Mouse (Mus musculus) heart, postnatal 25 days (tissue): ENCODE data around the gene C1qtnf1. TPM values are rescaled to one million over a fixed set of nuclear protein-coding genes. Genes with fewer than 3 reads are reported as not detected.

Experiments
- DNase-seq: peaks from one replicate; pipeline ENCODE4 v3.0.0; 2022; ENCODE audit warnings: low spot score
- intact Hi-C: fragments of 180-260 bp; cut with DNase I; formaldehyde crosslinking; loops from one replicate; pipeline ENCODE4 v1.15.1; 2025
- total RNA-seq, 2 experiments: library from RNA; stranded (reverse); gene quantifications; 2 replicates each; pipeline ENCODE4 v1.2.3; 2021

C1qtnf1 gene
- total RNA-seq, 2 experiments from 2014 or later: 17.7 to 31.0 TPM

- intact Hi-C loops: no loop called here
- no peak for DNase-seq
Measured at GRCm38 (mm10) chr11:118459536-118459935, 31.5 kb downstream of the C1qtnf1 start.

DNA sequence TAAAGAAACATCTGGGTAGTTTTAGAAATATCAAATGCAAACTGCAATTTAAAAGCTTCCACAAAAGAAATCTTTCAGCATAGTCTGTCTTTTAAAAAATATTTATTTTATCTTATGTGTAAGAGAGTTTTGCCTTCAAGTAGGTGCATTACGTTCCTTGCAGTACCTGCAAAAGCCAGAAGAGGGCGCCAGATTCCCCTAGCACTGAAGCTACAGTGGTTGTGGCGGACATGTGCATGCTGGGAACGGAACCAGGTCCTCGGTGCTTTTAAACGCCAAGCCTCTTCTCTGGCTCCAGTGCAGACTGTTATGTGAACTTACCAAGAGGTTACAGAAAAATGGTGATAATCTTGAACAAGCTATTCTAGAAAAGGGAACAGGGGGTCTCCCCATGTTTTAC is 32.3 kb downstream of the C1qtnf1 start:
- no peak for DNase-seq
- intact Hi-C loops: no loop called here

- intact Hi-C loops: no loop called here
- DNase-seq: no peak
Measured at GRCm38 (mm10) chr11:118467441-118468035, 39.5 kb downstream of the C1qtnf1 start.

- DNase-seq: no peak
- intact Hi-C loops: no loop called here
Measured at GRCm38 (mm10) chr11:118469509-118470160, 41.6 kb downstream of the C1qtnf1 start.

DNA sequence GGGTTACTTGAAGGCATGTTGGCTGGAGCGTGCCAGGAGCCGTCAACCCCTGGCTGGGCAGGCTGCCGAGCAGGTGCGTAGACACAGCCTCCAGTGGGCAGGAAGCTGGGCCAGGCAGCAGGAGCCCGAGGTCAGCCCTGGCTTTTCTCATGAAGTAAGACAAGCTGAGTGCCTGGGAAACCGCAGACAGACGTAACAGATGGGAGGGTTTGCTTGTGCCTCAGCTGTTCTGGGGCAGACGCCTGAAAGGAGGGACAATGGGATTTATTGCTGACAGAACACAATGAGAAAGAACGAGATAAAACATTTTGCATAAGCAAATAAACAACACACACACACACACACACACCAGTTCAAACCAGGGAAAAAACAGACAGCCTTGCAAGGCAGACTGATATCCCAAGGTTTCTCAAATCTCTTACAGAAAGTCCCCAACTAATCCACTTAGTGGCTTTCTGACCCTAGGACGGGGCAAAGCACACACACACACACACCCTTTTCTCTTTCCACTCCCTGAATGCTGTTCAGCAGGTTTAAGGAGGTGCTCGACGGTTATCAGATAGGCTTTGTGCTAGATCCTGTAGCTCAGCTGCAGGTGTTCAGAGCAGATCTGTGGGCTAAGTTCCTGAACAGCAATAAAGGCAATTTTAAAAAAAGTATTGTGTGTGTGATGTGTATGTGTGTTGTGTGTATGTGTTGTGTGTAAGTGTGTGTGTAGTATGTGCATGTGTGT is 42.4 kb downstream of the C1qtnf1 start:
- intact Hi-C loops: no loop called here
- DNase-seq: no peak

DNA sequence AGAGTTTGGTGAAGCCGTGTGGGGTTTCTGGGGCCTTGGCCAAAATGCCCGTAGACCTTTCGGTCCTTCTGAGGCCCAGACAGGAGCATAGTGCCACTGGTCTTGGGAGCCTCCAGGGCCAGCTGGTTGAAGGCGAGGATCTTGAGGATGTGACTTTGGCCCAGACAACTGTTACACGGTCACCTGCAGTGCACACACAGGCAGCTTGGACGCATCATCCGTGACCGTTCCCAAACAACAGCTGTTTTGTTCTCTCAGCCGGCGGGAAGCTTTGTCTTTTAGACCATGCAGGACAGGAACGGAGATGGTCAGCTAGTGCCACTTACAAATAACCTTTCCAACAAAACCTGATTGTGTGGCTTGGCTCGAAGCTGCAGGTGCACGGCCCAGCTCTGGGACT is 43.7 kb downstream of the C1qtnf1 start:
- intact Hi-C loops: no loop called here
- DNase-seq: no peak

- no peak for DNase-seq
- intact Hi-C loops: no loop called here
Measured at GRCm38 (mm10) chr11:118473161-118473560, 45.2 kb downstream of the C1qtnf1 start.

- DNase-seq: no peak
- intact Hi-C loops: no loop called here
Measured at GRCm38 (mm10) chr11:118473842-118474500, 46.0 kb downstream of the C1qtnf1 start.

DNA sequence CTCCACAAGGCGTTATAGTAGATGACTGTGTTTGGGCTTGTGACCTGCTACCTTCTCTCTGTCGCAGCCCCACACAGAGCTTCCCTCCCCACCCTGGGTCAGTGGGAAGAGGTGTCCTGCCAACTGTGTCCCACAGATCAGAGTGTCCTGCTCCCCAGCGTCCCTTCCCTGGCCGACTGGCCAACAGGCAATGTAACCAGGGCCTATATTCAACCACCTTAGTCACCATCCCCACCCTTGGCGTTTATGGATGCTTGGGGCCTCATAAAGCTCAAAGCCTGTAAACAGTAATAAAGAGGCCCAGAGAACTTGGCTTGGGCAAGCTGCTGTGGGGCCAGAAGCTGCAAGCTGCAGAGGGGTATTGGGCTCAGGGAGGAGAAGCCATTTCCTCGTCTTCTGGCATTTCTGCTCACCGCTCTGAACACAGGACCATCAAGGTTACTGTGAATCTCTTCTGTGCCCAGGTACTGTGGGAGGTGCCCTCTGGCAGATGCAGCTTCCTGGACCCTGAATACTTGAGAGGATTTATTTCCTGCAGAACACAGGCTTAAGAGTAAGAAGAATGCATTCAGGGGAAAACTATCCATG is 47.6 kb downstream of the C1qtnf1 start:
- intact Hi-C loops: no loop called here
- no peak for DNase-seq

DNA sequence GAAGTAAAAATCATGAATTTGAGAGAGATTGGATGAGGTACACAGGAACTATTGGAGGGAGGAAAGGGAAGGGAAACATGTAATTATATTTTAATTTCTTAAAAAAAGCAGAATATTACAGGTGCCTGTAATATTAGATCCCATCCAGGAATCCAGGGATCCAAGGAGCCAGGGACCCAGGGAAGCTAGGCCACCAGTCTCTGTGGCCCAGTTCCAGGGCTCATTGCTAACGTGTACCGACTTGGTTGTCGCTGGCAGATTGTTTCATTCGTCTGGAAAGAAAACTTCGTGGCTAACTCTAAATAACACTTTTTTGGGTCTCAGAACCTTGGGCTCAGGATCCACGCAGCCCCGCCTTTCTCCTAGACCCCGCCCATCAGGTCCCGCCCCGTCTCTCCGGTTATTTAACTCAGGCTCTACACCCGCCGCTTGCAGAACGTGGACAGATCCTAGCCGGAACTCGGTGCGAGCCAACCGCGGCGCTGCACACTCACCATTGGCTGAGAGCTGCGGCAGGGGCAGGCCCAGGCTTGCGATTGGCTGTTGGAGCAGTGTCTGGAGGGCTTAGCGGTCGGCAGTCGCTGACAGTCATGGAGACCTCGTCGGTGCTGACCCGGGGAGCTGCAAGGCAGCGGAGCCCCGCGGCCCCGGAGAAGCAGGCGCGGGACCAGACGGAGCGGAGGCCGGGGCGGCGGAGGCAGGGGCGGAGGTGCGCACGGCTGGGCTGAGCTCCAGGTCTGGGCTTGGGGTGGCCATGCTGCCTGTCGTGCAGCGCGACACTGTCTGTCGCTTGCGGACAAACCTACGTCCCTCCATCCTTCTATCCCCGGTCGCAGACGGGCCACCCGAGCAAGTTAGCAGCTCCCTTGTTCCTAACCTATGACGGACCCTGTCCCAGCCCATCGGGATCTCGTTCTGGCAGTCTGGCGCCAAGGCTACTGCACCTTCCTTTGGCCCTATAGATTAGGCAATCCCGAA is 48.7 kb downstream of the C1qtnf1 start, which contains the start of gene Engase:
TSS of gene Engase (plus strand) at position 434 of the 978 bp plus-strand sequence.
- intact Hi-C loops: no loop called here

GRCm38 (mm10) chr11:118479776-118480175 is 51.8 kb downstream of the C1qtnf1 start:
- intact Hi-C loops: no loop called here
- DNase-seq: peak; percentile 19

More for the DNA sequence above, 48.7 kb downstream of the C1qtnf1 start, which contains the start of gene Engase:
- peak; percentile 97 for DNase-seq

DNA sequence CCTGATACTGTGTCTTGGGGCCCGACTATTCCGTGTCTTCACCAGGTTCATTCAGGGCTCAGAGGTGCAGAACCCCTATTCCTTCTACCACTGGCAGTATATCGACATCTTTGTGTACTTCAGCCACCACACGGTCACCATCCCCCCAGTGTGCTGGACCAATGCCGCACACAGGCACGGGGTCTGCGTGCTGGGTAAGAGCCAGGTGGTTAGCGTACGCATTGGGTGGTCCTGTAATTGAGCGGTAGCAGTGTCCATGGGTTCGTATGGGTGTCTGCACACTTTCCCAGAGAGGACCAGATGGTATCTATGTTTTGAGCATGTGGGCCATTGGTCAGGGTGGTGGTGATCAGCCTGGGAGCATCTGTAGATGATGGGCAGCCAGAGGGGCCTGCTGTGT is 53.2 kb downstream of the C1qtnf1 start:
- no peak for DNase-seq
- intact Hi-C loops: no loop called here

GRCm38 (mm10) chr11:118481751-118482150 is 53.7 kb downstream of the C1qtnf1 start:
- DNase-seq: no peak
- intact Hi-C loops: no loop called here

- no peak for DNase-seq
- intact Hi-C loops: no loop called here
Measured at GRCm38 (mm10) chr11:118484169-118484568, 56.2 kb downstream of the C1qtnf1 start.

- no peak for DNase-seq
- intact Hi-C loops: no loop called here
Measured at GRCm38 (mm10) chr11:118485338-118485737, 57.3 kb downstream of the C1qtnf1 start.

GRCm38 (mm10) chr11:118485780-118486179 is 57.8 kb downstream of the C1qtnf1 start:
- DNase-seq: no peak
- intact Hi-C loops: no loop called here

DNA sequence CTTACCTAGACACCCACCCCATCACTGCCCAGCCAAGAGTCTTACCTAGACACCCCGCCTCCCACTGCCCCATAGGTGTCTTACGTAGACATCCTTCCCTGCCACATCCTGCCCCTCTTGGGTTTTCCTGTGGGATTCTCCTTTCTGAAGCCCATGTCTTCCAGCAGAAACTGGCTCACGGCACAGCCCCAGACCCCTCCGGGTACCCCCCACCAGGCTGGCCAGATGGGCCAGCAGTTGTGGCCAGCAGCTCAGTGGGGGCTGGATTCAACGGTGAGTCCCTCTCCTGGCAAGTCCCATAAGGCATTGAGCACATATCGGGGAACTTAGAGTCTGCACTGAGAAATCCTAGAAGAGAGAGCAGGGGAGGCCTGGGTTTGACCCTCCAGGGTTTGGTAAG is 58.3 kb downstream of the C1qtnf1 start:
- no peak for DNase-seq
- intact Hi-C loops: no loop called here

GRCm38 (mm10) chr11:118486881-118487772 is 59.1 kb downstream of the C1qtnf1 start:
- intact Hi-C loops: no loop called here
- no peak for DNase-seq
